Mouse (Mus musculus): ENCODE results near the gene Chd4. TPM values are rescaled to one million over a fixed set of nuclear protein-coding genes. Genes with fewer than 3 reads are reported as not detected.

Chd4 gene
- total and polyA plus RNA-seq, 2 experiments, result 14.0 to 30.0 TPM

GRCm38 (mm10) chr6:125087937-125088336, 7.8 kb upstream of the Chd4 start:
- DNase-seq (ENCODE audit: extremely low read depth, low read depth, low spot score), result no peak
- Histone ChIP-seq H3K9ac (ENCODE audit: low read depth, low read length) (no peak overlapping the region; the same call in 1 of the 2 replicates), H3K36me3 (ENCODE audit: control insufficient read depth, insufficient read depth, low read length) (no peaks in the 10 kb centered on the region), H3K4me1 (ENCODE audit: control insufficient read depth, insufficient read depth, low read length) (peaks cover 23% of the 10 kb centered on the region), H3K79me2 (ENCODE audit: control insufficient read depth, insufficient read depth, low read length) (no peaks in the 10 kb centered on the region), H3K27me3 (ENCODE audit: control insufficient read depth, insufficient read depth, low read length) (no peaks in the 10 kb centered on the region), H3K27ac (replicated peaks; ENCODE audit: insufficient read depth, low read depth, low read length) (peak overlapping the region; percentile 96), H3K4me3 (ENCODE audit: insufficient read depth, low read depth, low read length) (no peak overlapping the region)
- TF ChIP-seq POLR2A (IDR thresholded peaks at IDR 0.05; ENCODE audit: extremely low read depth, insufficient read depth, low read length) (no peak), CTCF (IDR thresholded peaks at IDR 0.05; ENCODE audit: low read depth, low read length) (no peak)
- 85% methylated on average over 3 of the region's 3 CpGs for WGBS

GRCm38 (mm10) chr6:125088561-125089321, 7.0 kb upstream of the Chd4 start:
- H3K27ac ChIP-seq (replicated peaks; ENCODE audit: insufficient read depth, low read depth, low read length), result peak overlapping the region; percentile 96
- peak overlapping the region; percentile 35; the same call in 1 of the 2 replicates for H3K4me3 ChIP-seq (ENCODE audit: insufficient read depth, low read depth, low read length)
- TF ChIP-seq POLR2A (IDR thresholded peaks at IDR 0.05; ENCODE audit: extremely low read depth, insufficient read depth, low read length), result peak; percentile 53; the same call in 1 of the 2 replicates
- TF ChIP-seq CTCF (IDR thresholded peaks at IDR 0.05; ENCODE audit: low read depth, low read length), result no peak; the same call in 1 of the 2 replicates
- H3K27me3 ChIP-seq (ENCODE audit: control insufficient read depth, insufficient read depth, low read length), result no peaks in the 10 kb centered on the region
- no peaks in the 10 kb centered on the region for H3K79me2 ChIP-seq (ENCODE audit: control insufficient read depth, insufficient read depth, low read length)
- peaks cover 21% of the 10 kb centered on the region for H3K4me1 ChIP-seq (ENCODE audit: control insufficient read depth, insufficient read depth, low read length)
- 1% methylated on average over 20 of the region's 20 CpGs for WGBS
- peak; percentile 81 for DNase-seq (ENCODE audit: extremely low read depth, low read depth, low spot score)
- no peaks in the 10 kb centered on the region for H3K36me3 ChIP-seq (ENCODE audit: control insufficient read depth, insufficient read depth, low read length)
- H3K9ac ChIP-seq (ENCODE audit: low read depth, low read length), result peak overlapping the region; percentile 78

GRCm38 (mm10) chr6:125089521-125090321, 6.1 kb upstream of the Chd4 start:
- TF ChIP-seq CTCF (IDR thresholded peaks at IDR 0.05; ENCODE audit: low read depth, low read length) (no peak), POLR2A (IDR thresholded peaks at IDR 0.05; ENCODE audit: extremely low read depth, insufficient read depth, low read length) (no peak)
- Histone ChIP-seq H3K27me3 (ENCODE audit: control insufficient read depth, insufficient read depth, low read length) (no peaks in the 10 kb centered on the region), H3K36me3 (ENCODE audit: control insufficient read depth, insufficient read depth, low read length) (no peaks in the 10 kb centered on the region), H3K27ac (replicated peaks; ENCODE audit: insufficient read depth, low read depth, low read length) (peak overlapping the region; percentile 62), H3K4me1 (ENCODE audit: control insufficient read depth, insufficient read depth, low read length) (peaks cover 16% of the 10 kb centered on the region), H3K4me3 (ENCODE audit: insufficient read depth, low read depth, low read length) (peak overlapping the region; percentile 34; the same call in 1 of the 2 replicates), H3K79me2 (ENCODE audit: control insufficient read depth, insufficient read depth, low read length) (no peaks in the 10 kb centered on the region), H3K9ac (ENCODE audit: low read depth, low read length) (peak overlapping the region; percentile 51)
- no peak for DNase-seq (ENCODE audit: extremely low read depth, low read depth, low spot score)
- 36% methylated on average over 15 of the region's 15 CpGs for WGBS

- Histone ChIP-seq H3K9ac (ENCODE audit: low read depth, low read length) (no peak overlapping the region), H3K27ac (replicated peaks; ENCODE audit: insufficient read depth, low read depth, low read length) (0 out of 2 replicates have a peak overlapping the region, but pooled peaks have one; percentile 10), H3K4me1 (ENCODE audit: control insufficient read depth, insufficient read depth, low read length) (peaks cover 16% of the 10 kb centered on the region), H3K4me3 (ENCODE audit: insufficient read depth, low read depth, low read length) (no peak overlapping the region), H3K36me3 (ENCODE audit: control insufficient read depth, insufficient read depth, low read length) (no peaks in the 10 kb centered on the region), H3K79me2 (ENCODE audit: control insufficient read depth, insufficient read depth, low read length) (no peaks in the 10 kb centered on the region), H3K27me3 (ENCODE audit: control insufficient read depth, insufficient read depth, low read length) (no peaks in the 10 kb centered on the region)
- TF ChIP-seq POLR2A (IDR thresholded peaks at IDR 0.05; ENCODE audit: extremely low read depth, insufficient read depth, low read length), result no peak
- no peak for TF ChIP-seq CTCF (IDR thresholded peaks at IDR 0.05; ENCODE audit: low read depth, low read length)
- no peak for DNase-seq (ENCODE audit: extremely low read depth, low read depth, low spot score)
- WGBS, result 81% methylated on average over 10 of the region's 10 CpGs
Observed at GRCm38 (mm10) chr6:125090341-125091085, 5.3 kb upstream of the Chd4 start.

- Histone ChIP-seq H3K27ac (replicated peaks; ENCODE audit: insufficient read depth, low read depth, low read length) (no peak overlapping the region), H3K4me1 (ENCODE audit: control insufficient read depth, insufficient read depth, low read length) (peaks cover 16% of the 10 kb centered on the region), H3K9ac (ENCODE audit: low read depth, low read length) (no peak overlapping the region), H3K4me3 (ENCODE audit: insufficient read depth, low read depth, low read length) (no peak overlapping the region), H3K27me3 (ENCODE audit: control insufficient read depth, insufficient read depth, low read length) (no peaks in the 10 kb centered on the region), H3K79me2 (ENCODE audit: control insufficient read depth, insufficient read depth, low read length) (peaks cover 10% of the 10 kb centered on the region; the same call in 1 of the 2 replicates), H3K36me3 (ENCODE audit: control insufficient read depth, insufficient read depth, low read length) (no peaks in the 10 kb centered on the region)
- TF ChIP-seq CTCF (IDR thresholded peaks at IDR 0.05; ENCODE audit: low read depth, low read length) (no peak), POLR2A (IDR thresholded peaks at IDR 0.05; ENCODE audit: extremely low read depth, insufficient read depth, low read length) (no peak)
- no peak for DNase-seq (ENCODE audit: extremely low read depth, low read depth, low spot score)
- WGBS, result 73% methylated on average over 5 of the region's 5 CpGs
Observed at GRCm38 (mm10) chr6:125092372-125092771, 3.4 kb upstream of the Chd4 start.
